Mouse (Mus musculus) liver, embryonic 14.5 days (tissue): ENCODE results near the gene Dock6.

Experiments
- CTCF ChIP-seq: IDR thresholded peaks from 2 replicates; pipeline ENCODE4 v1.5.1; 2016; ENCODE audit warnings: antibody characterized with exemption, low read depth, control low read depth
- EP300 ChIP-seq: IDR thresholded peaks from 2 replicates; pipeline ENCODE4 v1.6.1; 2016; ENCODE audit warnings: antibody characterized with exemption, low read depth

GRCm38 (mm10) chr9:21830936-21831335, 21.5 kb downstream of the Dock6 start:
- TF ChIP-seq CTCF = peak; percentile 39
- no peak for TF ChIP-seq EP300
